Mouse (Mus musculus) neural tube, embryonic 10.5 days (tissue): ENCODE results near the gene Trip4.

Experiments
- DNase-seq: peaks from one replicate; pipeline ENCODE4 v3.0.0-alpha.2; 2017; ENCODE audit warnings: low spot score; ENCODE audit errors: extremely low spot score

Trip4 gene

GRCm38 (mm10) chr9:65908394-65909300 lies at the start of gene Trip4, which contains the start of gene Csnk1g1:
Gene Trip4 (minus strand): TSS chr9:65908794.
Gene Csnk1g1 (plus strand): TSS chr9:65908924.
- DNase-seq, result peak; percentile 92

GRCm38 (mm10) chr9:65951082-65951587 lies 42.5 kb upstream of the Trip4 start:
- DNase-seq, result no peak

GRCm38 (mm10) chr9:65937566-65937965 lies 29.0 kb upstream of the Trip4 start:
- no peak for DNase-seq

GRCm38 (mm10) chr9:65929826-65930225 lies 21.2 kb upstream of the Trip4 start:
- no peak for DNase-seq

GRCm38 (mm10) chr9:65928456-65928855 lies 19.9 kb upstream of the Trip4 start:
- DNase-seq, result no peak

GRCm38 (mm10) chr9:65917015-65917414 lies 8.4 kb upstream of the Trip4 start:
- no peak for DNase-seq

- no peak for DNase-seq
These were observed 5.4 kb upstream of the Trip4 start for GRCm38 (mm10) chr9:65913976-65914375.

GRCm38 (mm10) chr9:65909837-65910236 lies 1.2 kb upstream of the Trip4 start:
- DNase-seq, result no peak

- peak; percentile 65 for DNase-seq
These were observed 757 bp upstream of the Trip4 start for GRCm38 (mm10) chr9:65909301-65909801.

- no peak for DNase-seq
These were observed 5.2 kb downstream of the Trip4 start for GRCm38 (mm10) chr9:65903419-65903818.

- DNase-seq, result no peak
These were observed 5.7 kb downstream of the Trip4 start for GRCm38 (mm10) chr9:65902879-65903278.

- no peak for DNase-seq
These were observed 11.6 kb downstream of the Trip4 start for GRCm38 (mm10) chr9:65896977-65897376.

GRCm38 (mm10) chr9:65891126-65891525 lies 17.5 kb downstream of the Trip4 start:
- peak; percentile 31 for DNase-seq

- DNase-seq, result peak; percentile 79
These were observed 18.4 kb downstream of the Trip4 start, which contains the start of gene Pclaf for GRCm38 (mm10) chr9:65890143-65890628. Gene Pclaf (plus strand): TSS chr9:65890237.

- DNase-seq, result peak; percentile 87
These were observed 23.9 kb downstream of the Trip4 start for GRCm38 (mm10) chr9:65884564-65885315.

- no peak for DNase-seq
These were observed 48.9 kb downstream of the Trip4 start for GRCm38 (mm10) chr9:65859656-65860055.

- DNase-seq, result no peak
These were observed 58.4 kb downstream of the Trip4 start for GRCm38 (mm10) chr9:65850203-65850602.

GRCm38 (mm10) chr9:65848154-65848553 lies 60.4 kb downstream of the Trip4 start:
- DNase-seq, result no peak

GRCm38 (mm10) chr9:65844421-65845165 lies 64.0 kb downstream of the Trip4 start:
- DNase-seq, result no peak

GRCm38 (mm10) chr9:65839841-65840240 lies 68.8 kb downstream of the Trip4 start:
- no peak for DNase-seq

GRCm38 (mm10) chr9:65836916-65837315 lies 71.7 kb downstream of the Trip4 start:
- no peak for DNase-seq
